Mouse (Mus musculus): Measurements from ENCODE around the gene Tead1. TPM values are rescaled to one million over a fixed set of nuclear protein-coding genes. Genes with fewer than 3 reads are reported as not detected.

Tead1 gene
- total and polyA plus RNA-seq, 3 experiments, result 39.5 to 195 (median 169) TPM

DNA sequence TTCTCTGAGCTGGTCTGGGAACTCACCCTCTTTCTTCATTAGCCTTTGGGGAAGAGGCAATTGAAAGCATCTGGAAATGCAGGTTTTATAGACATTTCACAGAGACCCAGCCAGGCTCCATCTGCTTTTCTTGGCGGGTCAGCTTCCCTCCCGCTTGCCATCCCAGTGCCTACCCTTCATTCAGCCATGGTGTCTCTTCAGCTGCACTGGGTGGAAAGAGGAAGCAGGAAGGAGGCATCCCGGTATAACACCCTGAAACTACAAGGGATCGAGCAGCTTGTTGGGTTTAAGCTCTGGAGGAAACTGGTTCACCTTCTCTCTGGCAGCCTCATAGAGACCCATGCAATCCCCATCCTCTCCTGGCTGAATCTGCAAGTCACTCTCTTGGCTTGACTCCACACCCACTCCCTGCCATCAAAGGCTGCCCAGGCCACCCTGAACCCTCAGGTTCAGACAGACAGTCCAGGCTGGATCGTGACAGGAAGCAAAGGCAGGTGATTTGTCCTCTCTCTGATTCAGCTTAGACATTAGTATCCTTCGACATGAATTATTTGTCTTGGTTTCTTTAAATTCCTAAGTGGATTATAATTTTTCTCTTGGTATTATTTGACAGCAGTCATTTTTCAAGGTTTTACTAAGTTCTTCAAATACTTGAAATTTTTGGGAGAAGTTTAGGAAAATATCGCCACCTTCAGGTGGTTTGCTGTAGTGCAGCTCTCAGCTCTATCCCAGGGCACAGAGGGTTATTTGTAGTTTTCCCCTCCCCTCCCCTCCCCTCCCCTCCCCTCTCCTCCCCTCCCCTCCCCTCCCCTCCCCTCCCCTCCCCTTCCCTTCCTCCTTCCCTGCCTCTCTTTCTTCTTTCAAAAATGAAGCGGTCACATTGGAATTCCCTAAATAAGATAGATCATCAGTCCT is 189.7 kb downstream of the Tead1 start:
- Histone ChIP-seq H3K79me2 (replicated peaks; ENCODE audit: control insufficient read depth, insufficient read depth, low read length) (no peaks in the 10 kb centered on the region), H3K4me3 (no peak overlapping the region), H3K9ac (ENCODE audit: low read depth, low read length) (no peak overlapping the region), H3K27ac (peak overlapping the region; percentile 5; the same call in 1 of the 2 replicates), H3K27me3 (ENCODE audit: control insufficient read depth, insufficient read depth, low read length) (no peaks in the 10 kb centered on the region), H3K36me3 (ENCODE audit: control insufficient read depth, insufficient read depth, low read length) (peaks cover 5% of the 10 kb centered on the region), H3K4me1 (ENCODE audit: control insufficient read depth, insufficient read depth, low read length) (peaks cover 8% of the 10 kb centered on the region)
- intact Hi-C loops (cut with DNase I), result loop anchor here (1.0 to 5.0 kb wide), 6 partner anchors 82 to 492 kb away; no protein-coding TSS in a partner anchor
- peak; percentile 35 to 66 for DNase-seq
- 44% methylated on average over 7 of the region's 8 CpGs for WGBS
- TF ChIP-seq CTCF (IDR thresholded peaks at IDR 0.05), result peak; percentile 74
- TF ChIP-seq POLR2A (IDR thresholded peaks at IDR 0.05; ENCODE audit: insufficient read depth, low read depth, low read length), result no peak

DNA sequence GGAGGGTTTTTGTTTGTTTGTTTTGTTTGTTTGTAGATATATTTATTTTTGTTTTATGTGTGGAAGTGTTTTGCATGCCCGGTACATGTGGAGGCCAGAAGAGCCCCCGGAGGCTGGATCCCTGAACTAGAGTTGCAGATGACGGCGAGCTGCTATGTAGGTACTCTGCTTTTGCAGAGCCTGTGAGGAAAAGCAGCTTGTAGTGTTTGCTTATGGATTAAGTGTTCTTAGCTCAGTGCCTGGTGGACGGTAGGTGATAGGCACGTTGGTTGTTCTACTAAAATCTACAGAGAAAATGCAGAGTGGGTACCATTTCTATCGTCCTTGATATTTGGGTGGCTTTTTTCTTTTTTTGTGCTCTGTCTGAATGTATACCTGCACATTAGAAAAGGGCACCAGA is 192.6 kb downstream of the Tead1 start:
- Histone ChIP-seq H3K9ac (ENCODE audit: low read depth, low read length) (no peak overlapping the region), H3K27ac (peak overlapping the region; percentile 86), H3K36me3 (ENCODE audit: control insufficient read depth, insufficient read depth, low read length) (peaks cover 5% of the 10 kb centered on the region), H3K4me3 (no peak overlapping the region), H3K4me1 (ENCODE audit: control insufficient read depth, insufficient read depth, low read length) (peaks cover 9% of the 10 kb centered on the region), H3K79me2 (replicated peaks; ENCODE audit: control insufficient read depth, insufficient read depth, low read length) (no peaks in the 10 kb centered on the region), H3K27me3 (ENCODE audit: control insufficient read depth, insufficient read depth, low read length) (no peaks in the 10 kb centered on the region)
- TF ChIP-seq EP300 (IDR thresholded peaks at IDR 0.05; ENCODE audit: insufficient read depth, low read depth, low read length) (no peak), POLR2A (IDR thresholded peaks at IDR 0.05; ENCODE audit: insufficient read depth, low read depth, low read length) (no peak), CTCF (IDR thresholded peaks at IDR 0.05) (no peak)
- DNase-seq, result no peak
- 88% methylated on average over 7 of the region's 7 CpGs for WGBS
- intact Hi-C loops (cut with DNase I), result loop anchor here (5.0 kb wide), 1 partner anchor 309 kb away; no protein-coding TSS in a partner anchor

DNA sequence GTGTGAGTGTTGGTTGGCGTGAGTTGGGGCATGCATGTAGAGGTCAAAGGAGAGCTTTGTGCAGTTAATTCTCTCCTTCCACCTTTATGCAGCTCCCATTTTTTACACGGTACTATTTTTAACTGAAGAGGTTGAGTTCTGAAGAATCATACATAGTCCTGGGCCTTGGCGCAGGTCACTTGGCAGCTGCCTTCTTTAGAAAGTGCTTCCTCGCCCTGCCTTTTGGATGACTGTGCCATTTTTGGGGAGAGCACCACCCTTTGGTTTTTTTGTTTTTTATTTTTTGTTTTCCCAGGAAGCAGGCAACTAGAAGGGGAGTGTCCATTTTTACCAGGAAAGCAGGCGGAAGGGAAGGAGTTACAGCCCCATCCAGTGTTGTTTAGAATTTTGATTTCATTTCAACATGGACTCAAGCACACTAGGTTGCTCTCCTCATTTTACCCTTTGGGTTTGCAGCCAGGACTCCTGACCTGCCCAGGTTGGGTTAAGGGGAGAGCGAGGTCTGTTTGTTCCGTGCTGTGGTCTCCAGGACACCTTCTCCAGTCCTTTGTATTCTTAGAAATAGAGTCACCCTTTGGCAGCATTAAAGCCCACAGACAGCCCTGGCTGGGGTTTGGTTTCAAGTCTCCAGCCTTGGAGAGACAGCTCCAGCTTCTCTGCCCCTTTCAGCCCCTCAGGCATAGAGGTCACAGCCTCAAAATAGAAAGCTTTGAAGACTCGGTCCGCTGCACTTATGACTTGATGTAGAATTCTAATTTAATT is 193.5 kb downstream of the Tead1 start:
- peaks cover 5% of the 10 kb centered on the region for H3K36me3 ChIP-seq (ENCODE audit: control insufficient read depth, insufficient read depth, low read length)
- no peaks in the 10 kb centered on the region for H3K27me3 ChIP-seq (ENCODE audit: control insufficient read depth, insufficient read depth, low read length)
- peak overlapping the region; percentile 86 for H3K27ac ChIP-seq
- no peak overlapping the region for H3K4me3 ChIP-seq
- peaks cover 9% of the 10 kb centered on the region for H3K4me1 ChIP-seq (ENCODE audit: control insufficient read depth, insufficient read depth, low read length)
- TF ChIP-seq EP300 (IDR thresholded peaks at IDR 0.05; ENCODE audit: insufficient read depth, low read depth, low read length) (peak; percentile 60; the same call in 1 of the 2 replicates), CTCF (IDR thresholded peaks at IDR 0.05) (no peak)
- WGBS, result 44% methylated on average over 9 of the region's 9 CpGs
- DNase-seq, result peak in 1 of 2 experiments; percentile 74
- H3K9ac ChIP-seq (ENCODE audit: low read depth, low read length), result no peak overlapping the region
- no peaks in the 10 kb centered on the region for H3K79me2 ChIP-seq (replicated peaks; ENCODE audit: control insufficient read depth, insufficient read depth, low read length)
- intact Hi-C loops (cut with DNase I), result loop anchor here (5.0 kb wide), 1 partner anchor 310 kb away; no protein-coding TSS in a partner anchor

DNA sequence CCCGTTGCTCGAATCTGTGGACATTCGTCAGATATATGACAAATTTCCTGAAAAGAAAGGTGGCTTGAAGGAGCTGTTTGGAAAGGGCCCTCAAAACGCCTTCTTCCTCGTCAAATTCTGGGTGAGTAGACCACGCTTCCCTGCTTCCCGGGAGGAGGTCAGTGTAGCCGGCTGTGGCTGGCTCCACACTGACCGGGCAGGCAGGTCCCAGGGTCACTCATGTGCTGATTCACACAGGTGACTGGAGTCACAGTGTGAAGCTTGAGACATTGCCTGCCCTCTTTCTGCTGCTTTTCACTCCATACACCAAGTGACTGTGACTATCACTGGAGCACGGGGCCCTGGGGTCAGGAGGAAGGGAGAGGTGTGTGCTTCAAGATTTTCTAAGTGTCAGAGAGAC is 197.0 kb downstream of the Tead1 start:
- Histone ChIP-seq H3K79me2 (replicated peaks; ENCODE audit: control insufficient read depth, insufficient read depth, low read length) (no peaks in the 10 kb centered on the region), H3K27me3 (ENCODE audit: control insufficient read depth, insufficient read depth, low read length) (no peaks in the 10 kb centered on the region), H3K36me3 (ENCODE audit: control insufficient read depth, insufficient read depth, low read length) (peaks cover 5% of the 10 kb centered on the region), H3K9ac (ENCODE audit: low read depth, low read length) (no peak overlapping the region), H3K27ac (no peak overlapping the region), H3K4me1 (ENCODE audit: control insufficient read depth, insufficient read depth, low read length) (peaks cover 7% of the 10 kb centered on the region; the same call in 1 of the 2 replicates), H3K4me3 (no peak overlapping the region)
- TF ChIP-seq POLR2A (IDR thresholded peaks at IDR 0.05; ENCODE audit: insufficient read depth, low read depth, low read length) (no peak), CTCF (IDR thresholded peaks at IDR 0.05) (no peak), EP300 (IDR thresholded peaks at IDR 0.05; ENCODE audit: insufficient read depth, low read depth, low read length) (no peak)
- intact Hi-C loops (cut with DNase I), result no loop called here
- 88% methylated on average over 10 of the region's 10 CpGs for WGBS
- DNase-seq, result no peak

DNA sequence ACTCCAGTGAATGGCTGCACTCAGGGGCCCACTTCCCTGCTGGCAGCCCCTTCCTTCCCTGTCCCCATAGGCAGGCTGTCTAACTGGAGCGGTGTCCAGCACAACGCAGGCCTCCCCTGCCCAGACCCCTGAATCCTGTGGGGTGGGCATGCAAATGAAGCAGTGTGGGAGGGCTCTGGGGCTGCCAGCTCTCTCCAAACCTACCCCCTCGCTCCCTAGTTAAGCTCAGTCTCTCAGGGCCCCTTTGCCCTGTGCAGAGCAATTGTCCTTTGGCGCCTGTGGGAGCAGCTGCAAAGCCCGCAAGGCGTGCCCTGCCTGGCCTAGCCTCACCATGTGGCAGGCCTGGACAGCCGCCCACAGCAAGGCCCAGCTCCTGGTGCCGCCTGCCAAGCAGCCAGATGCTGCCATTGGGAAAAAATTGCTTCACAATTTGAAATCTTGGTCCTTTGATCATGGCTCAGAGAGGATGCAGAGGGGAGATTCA is 204.7 kb downstream of the Tead1 start:
- intact Hi-C loops (cut with DNase I), result no loop called here
- DNase-seq, result peak; percentile 68 to 81
- Histone ChIP-seq H3K27ac (peak overlapping the region; percentile 64), H3K27me3 (ENCODE audit: control insufficient read depth, insufficient read depth, low read length) (no peaks in the 10 kb centered on the region), H3K79me2 (replicated peaks; ENCODE audit: control insufficient read depth, insufficient read depth, low read length) (no peaks in the 10 kb centered on the region), H3K4me1 (ENCODE audit: control insufficient read depth, insufficient read depth, low read length) (peaks cover 9% of the 10 kb centered on the region), H3K9ac (ENCODE audit: low read depth, low read length) (peak overlapping the region; percentile 70), H3K4me3 (no peak overlapping the region), H3K36me3 (ENCODE audit: control insufficient read depth, insufficient read depth, low read length) (peaks cover 9% of the 10 kb centered on the region; the same call in 1 of the 2 replicates)
- 66% methylated on average over 8 of the region's 8 CpGs for WGBS
- TF ChIP-seq EP300 (IDR thresholded peaks at IDR 0.05; ENCODE audit: insufficient read depth, low read depth, low read length) (0 out of 2 replicates have a peak, but pooled peaks have one; percentile 42), POLR2A (IDR thresholded peaks at IDR 0.05; ENCODE audit: insufficient read depth, low read depth, low read length) (no peak)

All from heart, adult 2 months (tissue).